Mouse (Mus musculus) frontal cortex, postnatal 36 days (tissue): ENCODE measurements around the gene Cntf.

Experiments used
- DNase-seq, 2 experiments: peaks; one replicate each; pipeline ENCODE4 v3.0.0; 2022; ENCODE audit warnings: low spot score in 2 of 2

The Cntf gene

DNA sequence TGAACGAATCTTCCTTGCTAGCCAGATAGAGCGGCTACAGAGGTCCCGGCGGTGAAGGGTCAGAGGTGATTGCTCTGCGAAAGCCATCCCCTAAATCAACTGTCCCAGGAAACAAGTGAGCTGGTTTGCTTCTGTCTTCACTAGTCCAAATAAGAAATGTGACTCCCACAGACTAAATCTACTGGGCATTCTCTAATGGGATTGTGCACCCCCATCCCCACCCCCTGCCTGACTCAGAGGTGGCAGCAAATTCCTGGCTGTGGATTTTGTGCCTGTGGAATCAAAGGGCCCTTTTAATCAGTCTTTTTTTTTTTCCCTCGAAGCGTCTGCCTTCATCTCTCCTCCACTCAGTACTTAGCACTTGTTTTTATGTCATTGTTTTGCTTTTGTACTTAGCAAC, at the start of gene Cntf:
Cntf (minus strand) TSS at position 325 of the 400 bp plus-strand sequence.
- no peak for DNase-seq

DNA sequence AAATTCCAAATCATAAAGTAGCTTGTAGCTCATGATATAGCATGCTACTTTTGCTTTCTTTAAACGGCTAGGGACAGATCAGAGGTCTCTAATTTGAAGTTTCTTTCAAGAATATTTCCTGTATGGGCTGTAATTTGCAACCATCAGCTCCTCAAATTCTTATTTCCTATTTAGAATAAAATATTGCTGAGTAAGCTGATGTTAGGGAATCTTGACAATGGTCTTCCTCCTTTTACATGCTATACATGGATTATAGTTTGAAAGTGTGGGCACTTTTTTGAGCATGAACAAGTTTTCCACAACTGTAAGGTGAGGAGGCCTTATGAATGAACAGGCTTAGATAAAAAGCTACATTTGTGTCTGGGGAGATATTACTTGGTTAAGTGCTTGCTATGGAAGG, 48.5 kb upstream of the Cntf start:
- no peak for DNase-seq

DNA sequence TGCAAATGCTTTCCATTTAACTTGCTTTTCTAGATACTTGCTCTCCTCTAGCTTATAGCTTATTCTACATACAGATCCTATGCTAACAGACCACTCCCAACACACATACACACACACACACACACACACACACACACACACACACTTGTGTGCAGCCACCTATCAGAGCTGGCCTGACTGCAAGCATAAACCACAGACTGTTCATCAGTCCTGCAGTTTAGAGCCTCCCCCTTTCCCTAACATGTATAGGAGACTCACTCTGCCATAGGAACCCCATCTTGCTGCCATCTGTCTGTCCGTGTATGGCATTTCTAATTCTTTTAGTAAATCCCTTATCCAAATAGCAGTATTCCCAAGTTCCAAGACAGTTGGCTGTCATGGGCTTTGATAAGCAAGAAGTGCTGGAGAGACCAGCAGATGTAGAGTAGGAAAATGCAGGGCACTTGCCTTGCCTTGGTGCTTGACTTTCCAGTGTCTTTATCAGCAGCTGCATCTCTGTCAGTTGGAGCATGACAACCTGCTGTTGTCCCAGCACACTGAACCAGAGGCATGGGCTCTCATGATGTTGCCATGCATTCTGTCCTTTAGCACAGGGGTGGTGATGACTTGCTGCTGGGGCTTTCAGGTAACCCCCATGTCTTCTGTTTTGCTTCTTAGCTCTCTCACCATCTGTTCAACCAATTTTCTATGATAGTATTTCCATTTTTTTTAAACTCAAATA, 47.4 kb upstream of the Cntf start:
- DNase-seq = no peak

DNA sequence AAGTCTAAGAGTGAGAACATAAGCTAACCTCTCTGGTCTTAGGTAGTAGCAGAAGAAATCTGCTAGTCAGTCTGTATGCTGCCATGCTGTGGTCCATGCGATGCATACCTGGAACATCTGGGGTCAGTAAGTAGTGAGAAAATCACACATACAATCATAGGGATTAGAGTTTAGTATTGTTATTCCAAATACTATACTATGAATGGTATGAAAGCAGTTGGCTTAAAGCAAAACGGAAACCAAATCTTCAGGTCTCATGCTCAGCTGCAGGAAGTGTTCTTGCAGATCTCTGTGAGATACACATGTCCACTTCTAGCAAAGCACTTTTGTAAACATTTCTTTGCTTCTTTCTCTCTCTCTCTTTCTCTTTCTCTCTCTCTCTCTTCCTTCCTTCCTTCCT, 40.8 kb upstream of the Cntf start:
- no peak for DNase-seq

DNA sequence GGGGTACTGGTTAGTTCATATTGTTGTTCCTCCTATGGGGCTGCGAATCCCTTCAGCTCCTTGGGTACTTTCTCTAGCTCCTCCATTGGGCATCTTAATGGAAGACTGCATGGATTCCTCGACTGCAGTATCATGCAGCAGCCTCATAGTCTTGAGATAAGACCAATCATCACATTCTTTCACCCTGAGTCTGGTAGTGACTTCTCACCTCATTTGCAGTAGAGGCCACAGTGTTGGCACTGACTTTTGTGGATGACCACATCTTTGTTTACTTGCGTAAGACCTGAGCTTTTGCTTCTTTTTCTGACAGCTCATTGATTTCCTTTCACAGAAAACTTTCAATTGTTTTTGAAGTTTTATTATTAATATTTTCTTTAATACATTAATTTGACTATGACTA, 40.3 kb upstream of the Cntf start:
- DNase-seq = no peak

DNA sequence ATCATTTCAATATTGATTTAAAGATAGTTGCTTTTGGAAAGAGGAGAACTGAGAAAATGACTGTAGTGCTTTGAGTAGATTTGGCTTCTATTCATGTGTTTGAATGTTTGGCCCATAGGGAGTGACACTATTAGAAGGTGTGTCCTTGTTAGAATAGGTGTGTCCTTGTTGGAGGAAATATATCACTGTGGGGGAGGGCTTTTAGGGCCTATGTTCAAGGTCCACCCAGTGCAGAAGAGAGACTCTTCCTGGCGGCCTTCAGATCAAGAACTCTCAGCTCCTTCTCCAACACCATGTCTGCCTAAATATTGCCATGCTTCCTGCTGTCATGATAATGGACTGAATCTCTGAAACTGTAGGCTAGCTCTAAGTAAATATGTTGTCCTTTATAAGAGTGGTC, 38.8 kb upstream of the Cntf start:
- no peak for DNase-seq

DNA sequence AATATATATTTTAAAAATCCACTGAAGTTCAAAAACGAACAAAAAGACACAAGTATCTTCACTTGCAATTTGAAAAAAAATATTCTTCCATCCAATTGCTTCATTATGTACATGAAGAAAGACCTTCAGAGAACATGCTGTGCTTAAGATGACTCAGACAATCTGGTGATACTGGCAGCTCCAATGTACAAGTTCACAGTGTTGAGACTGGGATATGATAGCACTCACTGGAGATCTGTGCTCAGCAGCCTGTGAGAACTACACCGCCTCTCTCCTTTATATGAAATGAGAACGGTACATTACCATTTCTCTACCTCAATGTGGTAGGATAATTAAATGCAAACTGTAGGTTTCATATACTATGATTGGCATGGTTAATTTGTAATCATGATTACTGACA, 37.4 kb upstream of the Cntf start:
- peak in 1 of 2 experiments; percentile 58 for DNase-seq

DNA sequence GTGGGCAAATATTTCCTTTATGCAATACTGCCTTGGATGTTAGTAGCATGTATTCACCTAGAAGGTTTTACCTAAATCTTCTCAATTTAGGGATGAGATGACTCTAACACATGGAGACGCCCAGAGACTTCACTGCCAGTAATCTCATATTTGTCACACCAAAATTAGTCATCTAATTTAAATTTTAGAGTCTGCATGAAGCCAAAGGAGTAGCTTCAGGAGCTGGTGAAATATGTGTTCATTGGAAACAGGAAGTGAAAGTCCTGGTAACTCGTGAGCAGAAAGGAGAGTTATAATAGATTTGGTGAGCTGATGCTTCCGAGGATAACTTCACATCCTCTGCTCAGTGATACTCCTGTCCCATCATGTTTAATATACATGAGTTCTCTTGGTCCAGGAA, 35.6 kb upstream of the Cntf start:
- DNase-seq = no peak

DNA sequence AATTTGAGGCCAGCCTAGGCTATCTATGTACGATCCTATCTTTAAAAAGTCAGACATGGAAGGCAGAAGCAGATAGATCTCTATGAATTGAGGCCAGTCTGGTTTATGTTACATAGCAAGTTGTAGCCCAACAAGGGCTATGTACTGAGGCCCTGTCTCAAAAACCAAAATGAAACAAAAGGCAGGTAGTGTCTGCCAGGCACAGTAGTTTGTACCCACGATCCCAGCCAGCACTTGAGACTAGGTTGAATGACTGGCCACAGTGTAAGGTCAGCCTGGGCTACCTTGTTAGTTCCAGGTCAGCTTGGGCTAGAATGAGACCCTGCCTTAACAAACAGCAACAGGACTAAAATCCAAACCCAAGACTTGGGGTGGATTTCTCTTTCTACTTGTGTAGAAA, 35.2 kb upstream of the Cntf start:
- DNase-seq = no peak

DNA sequence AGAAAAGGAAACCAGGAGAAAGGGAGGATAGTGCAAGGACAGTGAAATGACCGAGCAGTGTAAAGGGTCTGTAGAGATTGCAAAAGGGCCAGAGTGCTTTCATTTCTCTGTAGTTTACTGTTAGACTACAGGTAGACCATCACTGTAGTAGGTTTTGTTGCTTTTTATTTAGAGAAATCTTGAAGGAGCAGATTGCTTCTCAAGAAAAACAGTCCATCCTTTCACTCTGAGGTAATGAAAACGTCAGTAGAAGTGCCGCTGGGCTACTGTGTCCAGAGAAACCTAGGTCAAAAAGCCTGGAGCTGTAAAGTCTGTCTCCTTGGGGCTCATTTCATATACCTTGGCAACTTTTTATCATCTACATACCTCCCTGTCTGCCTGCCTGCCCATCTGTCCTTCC, 33.6 kb upstream of the Cntf start:
- DNase-seq = no peak

DNA sequence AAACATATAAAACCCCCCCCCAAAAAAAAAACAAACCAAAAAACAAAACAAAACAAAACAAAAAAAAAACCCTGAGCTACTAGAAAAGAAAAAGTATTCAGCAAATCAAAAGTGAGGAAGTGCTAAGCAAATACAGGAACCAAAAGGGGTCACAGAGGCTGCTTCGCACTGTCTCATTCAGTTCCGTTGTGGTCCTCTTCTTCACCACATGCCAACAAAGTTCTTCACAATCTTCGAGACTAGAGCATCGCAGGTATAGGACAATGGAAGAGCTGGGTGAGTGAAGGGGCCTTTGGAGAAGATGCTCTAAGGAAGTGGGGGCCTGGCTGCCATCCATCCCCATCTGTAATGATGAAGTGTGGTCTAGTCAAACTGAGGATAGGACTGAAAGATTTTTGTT, 33.0 kb upstream of the Cntf start:
- no peak for DNase-seq

DNA sequence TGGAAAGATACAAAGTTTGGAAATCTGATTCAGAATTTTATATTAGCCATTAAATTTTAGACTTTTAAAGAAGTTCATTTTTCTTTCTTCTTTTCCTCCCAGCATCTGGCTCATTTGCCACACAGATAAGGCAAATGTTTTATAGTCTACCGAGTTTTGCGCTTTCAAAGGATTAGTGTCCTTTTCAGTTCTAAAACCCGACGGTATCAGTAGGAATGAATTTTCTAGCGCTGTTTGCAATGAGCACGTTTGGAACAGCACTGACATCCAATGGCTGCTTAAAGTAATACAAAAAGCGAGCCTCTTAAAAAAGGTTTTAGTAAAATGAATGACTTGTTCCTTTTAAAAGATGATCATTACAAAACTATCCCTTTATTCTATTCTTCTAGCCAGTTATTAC, 31.6 kb upstream of the Cntf start:
- DNase-seq = peak in 1 of 2 experiments; percentile 48

DNA sequence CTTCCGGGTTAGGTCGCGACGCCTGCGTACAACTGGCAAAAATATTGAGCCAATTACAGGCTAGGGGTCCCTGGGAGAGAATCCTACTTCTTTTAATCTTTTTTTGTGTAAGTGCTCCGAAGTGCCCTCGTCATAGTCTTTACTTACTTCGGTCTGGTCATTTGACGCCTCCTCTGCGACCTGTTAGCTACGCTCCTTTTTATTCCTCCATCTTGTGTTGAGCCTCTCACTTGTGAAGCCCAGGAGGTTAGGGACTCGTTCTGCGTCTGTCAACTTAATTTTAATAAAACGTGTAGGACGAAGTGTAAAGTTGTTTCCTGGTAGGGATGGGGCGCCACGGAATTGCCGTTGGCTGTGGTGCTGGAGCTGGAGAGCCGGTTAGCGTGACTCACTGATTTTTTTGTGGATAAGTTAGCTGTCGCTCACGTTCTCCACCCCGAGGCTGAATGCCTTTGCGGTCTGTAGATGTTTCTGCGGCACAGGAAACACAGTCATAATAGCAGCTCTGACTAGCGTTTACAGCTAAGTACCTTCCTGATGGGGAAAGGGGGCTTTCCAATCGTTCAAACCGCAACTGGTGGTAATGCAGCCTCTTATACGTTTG, 31.0 kb upstream of the Cntf start:
- peak in 1 of 2 experiments; percentile 71 for DNase-seq

DNA sequence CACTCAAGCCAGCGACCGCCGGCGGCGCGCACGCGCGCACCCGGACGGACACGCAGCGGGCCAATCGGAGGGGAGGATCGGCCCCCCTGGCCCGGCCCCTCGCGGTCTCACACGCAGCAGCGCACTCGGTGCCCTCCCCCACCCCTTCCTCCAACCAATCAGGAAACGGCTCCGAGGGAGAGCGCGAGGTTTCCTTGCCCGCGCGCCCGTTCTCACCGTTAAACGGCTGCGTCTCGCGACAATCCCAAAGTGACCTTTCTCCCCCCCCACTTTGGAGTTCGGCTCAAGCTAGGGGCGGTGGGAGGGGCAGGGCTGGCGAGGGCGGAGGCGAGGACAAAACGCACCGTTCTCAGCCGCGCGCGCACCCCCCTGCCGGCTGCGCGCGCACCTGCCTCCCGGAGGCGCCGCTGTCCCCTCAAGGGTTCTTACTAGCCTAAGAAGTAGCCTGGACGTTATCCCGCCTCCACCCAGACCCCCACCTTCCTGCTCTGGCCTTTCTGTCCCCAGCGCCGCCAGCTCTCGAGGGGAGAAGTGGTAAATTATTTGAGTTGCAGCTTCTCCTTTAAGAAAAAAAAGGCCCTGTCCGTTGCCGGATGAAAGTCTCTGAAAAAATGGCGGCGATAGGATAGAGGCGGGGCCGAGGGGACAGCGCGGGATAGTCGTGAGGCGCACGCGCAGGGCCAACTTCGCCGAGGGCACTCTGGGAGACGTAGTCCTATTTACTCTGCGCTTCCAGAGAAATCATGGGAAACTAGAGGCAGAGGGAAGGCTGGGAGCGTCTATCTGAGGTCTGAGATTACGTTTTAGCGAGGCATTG, 30.3 kb upstream of the Cntf start, which contains the start of the genes Zfp91 and Lpxn:
Zfp91 (minus strand) TSS at position 616 of the 817 bp plus-strand sequence.
Lpxn (plus strand) TSS at position 683 of the 817 bp plus-strand sequence.
- peak; percentile 95 to 98 for DNase-seq

DNA sequence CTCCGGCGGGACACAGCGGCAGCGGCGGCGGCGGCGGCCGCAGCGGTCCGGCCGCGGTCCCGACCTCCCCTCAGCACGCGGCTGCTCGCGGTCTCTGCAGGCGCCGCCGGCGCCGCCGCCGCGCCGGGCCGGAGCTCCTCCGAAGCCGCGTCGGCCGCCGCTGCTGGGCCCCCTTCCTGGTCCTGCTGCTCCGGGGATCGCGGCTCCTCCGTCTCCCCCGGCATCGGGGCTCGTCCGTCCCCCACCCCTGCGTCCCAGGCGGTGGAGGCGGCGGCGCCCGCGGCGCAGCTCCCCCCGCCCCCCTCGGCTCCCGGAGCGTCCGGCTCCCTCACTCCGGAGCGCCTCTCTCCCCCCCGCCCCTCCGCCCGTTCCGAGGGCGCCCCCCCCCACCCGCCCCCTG, 29.7 kb upstream of the Cntf start:
- DNase-seq = peak in 1 of 2 experiments; percentile 29

DNA sequence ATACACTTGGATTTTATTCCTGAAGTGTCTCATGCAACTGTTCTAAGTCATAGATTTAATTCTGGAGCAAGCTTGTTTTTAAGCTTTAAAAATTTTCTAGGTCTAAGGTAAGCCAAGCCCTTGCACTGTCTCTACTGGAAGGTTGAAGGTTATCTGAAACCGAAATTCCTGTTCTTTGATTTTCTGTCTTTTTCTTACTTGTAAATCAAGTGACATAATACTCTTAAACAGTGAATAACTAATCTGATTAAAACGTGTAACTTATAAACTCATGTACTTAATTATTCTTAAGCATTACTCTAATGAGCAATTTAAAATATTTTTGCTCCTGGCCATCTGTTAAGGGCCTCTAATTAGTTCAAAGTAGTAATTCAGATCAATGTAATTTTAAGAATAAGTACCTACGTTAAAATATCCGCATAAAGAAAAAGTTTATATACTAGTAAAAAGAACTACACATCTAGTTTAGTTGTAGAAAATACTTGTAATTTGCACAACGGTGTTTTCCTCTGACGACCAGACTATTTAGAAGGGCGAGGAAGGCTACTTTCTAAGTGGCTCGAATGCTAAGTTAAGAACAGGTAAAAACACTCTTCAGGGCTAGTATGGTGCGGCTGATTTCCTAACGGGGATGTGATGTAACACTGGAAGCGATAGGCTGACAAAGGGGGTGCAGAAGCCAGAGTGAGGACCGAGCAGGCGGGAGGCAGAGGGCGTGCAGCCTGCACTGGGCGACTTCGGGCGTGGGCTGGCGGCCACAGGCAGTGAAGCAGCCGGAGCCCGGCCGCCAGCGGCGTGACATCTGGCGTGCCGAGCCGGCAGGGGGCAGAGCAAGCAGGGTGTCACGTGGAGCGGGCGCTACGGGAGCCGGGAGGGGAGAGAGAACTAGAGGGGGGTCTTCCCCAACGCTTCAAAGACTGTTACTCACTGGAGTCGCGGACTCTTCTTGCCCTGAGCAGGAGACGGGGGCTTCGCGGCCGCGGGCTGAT, 28.9 kb upstream of the Cntf start:
- peak; percentile 95 for DNase-seq

DNA sequence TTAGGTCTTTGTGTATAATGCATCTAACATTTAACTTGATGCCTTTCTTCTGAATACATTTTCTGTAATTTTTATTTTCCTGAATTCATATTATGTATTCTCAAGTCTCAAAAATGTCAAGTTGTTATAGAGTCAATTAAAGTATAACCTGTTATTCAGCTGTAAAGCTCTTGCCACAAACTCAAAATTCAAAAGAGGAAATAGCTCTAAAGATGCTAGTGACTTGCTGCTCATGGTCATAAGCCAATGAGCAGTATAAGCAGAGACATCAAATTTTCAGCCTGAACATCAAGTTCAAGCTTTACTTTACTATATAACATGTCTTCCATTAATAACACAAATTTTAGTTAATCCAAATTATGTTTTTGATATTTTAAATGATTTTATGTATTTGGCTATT, 26.9 kb upstream of the Cntf start:
- DNase-seq = no peak

DNA sequence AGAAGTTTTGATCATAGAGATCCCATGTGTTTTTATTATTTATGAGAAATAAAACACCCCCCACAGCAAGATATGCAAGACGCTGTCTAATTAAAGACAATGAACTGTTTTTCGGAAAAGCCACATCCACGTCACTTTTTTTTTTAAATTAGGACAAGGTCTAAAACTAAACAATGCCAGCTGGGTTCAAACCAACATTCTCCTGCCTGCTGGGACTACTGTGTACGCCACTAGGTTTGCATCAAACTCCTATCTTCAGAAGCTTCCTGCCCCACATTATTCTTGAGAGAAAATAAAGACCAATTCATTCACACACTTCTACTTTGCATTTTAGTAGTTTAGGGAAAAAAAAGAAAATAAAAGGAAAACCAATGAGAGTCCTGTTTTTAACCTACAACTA, 22.3 kb upstream of the Cntf start:
- no peak for DNase-seq

DNA sequence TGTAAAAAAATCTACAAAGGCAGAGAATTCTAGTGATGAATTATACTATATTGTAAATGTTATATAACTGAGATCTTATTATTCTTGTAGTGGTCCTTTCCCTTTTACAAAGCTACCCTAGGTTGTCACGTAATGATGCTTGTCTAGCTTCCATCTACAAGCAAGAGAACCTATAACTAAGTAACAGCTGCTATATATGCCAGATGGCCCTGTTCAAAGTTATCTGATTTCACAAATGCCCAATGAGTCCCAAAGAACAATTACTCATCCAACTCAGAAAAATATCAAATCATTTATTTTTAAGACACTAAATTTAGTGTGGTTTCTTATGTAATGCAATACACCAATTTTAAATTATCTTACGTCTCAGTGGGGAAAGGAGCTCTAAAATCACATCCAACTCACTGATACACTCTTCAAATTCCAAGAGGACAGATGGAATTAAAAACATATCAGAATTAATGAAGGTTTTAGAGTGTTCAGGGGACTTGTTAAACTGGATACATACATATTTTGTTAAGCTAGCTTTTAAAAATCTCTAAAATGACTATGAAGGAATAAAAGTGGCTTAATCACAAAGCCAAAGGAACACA, 21.5 kb upstream of the Cntf start:
- peak in 1 of 2 experiments; percentile 36 for DNase-seq

DNA sequence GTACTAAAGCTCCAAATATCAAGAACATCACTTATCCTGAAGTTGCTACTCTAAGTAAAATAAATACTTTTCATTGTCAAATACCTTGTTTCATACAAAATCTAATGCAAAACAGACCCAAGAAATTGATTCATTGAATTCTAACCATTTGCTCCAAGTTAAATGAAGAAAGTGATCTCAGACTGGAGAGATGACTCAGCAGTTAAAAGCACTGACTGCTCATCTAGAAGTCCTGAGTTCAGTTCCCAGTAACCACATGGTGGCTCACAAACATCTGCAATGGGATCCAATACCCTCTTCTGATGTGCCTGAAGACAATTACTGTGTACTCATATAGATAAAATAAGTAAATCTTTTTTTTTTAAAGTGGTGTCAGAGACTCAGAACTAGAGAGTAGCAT, 15.0 kb upstream of the Cntf start:
- DNase-seq = no peak

DNA sequence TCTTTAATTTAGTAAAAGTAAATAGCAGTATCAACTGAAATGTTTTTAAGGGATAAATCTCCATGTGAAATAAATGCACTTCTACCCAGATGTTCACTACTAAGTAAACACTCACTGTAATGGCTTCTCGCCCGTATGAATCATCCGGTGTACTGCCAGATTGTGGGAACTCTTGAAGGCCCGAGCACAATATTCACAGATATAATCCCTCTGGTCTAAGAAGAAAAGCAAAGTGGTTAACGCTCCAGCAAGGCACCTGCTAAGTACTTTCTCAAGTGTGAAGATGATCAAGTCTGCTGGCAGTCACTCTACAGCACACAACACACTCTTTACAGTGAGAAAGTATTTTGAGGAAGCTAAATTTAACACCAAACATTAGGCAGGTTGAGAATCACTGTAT, 5.5 kb upstream of the Cntf start:
- DNase-seq = no peak
